Mouse (Mus musculus) E14TG2a.4 (cell line): ENCODE results near the gene Pde1b.

ENCODE experiments used
- H3K27me3 ChIP-seq: 2 replicates; pipeline ENCODE4 v1.6.1; 2014; ENCODE audit warnings: low read length, control low read depth; ENCODE audit not compliant: insufficient read depth
- H3K36me3 ChIP-seq: 2 replicates; pipeline ENCODE4 v1.6.1; 2014; ENCODE audit warnings: low read length, control low read depth; ENCODE audit not compliant: insufficient read depth
- H3K4me1 ChIP-seq: replicated peaks from 2 replicates; pipeline ENCODE4 v1.6.1; 2014; ENCODE audit warnings: low read depth, low read length, control low read depth
- H3K4me3 ChIP-seq: replicated peaks from 2 replicates; pipeline ENCODE4 v1.5.1; 2014; ENCODE audit warnings: mild to moderate bottlenecking, low read length
- H3K9me3 ChIP-seq: 2 replicates; pipeline ENCODE4 v1.6.1; 2014; ENCODE audit warnings: low read length, control low read depth
- CTCF ChIP-seq: conservative IDR thresholded peaks from 2 replicates; pipeline ENCODE4 v1.5.1; 2014; ENCODE audit warnings: low read length
- NANOG ChIP-seq: IDR thresholded peaks from 2 replicates; pipeline ENCODE4 v1.6.1; 2014; ENCODE audit warnings: borderline replicate concordance, low read length, mixed read lengths
- POU5F1 ChIP-seq: IDR thresholded peaks from 2 replicates; pipeline ENCODE4 v1.6.1; 2014; ENCODE audit warnings: low read length, borderline replicate concordance

Gene Pde1b

DNA sequence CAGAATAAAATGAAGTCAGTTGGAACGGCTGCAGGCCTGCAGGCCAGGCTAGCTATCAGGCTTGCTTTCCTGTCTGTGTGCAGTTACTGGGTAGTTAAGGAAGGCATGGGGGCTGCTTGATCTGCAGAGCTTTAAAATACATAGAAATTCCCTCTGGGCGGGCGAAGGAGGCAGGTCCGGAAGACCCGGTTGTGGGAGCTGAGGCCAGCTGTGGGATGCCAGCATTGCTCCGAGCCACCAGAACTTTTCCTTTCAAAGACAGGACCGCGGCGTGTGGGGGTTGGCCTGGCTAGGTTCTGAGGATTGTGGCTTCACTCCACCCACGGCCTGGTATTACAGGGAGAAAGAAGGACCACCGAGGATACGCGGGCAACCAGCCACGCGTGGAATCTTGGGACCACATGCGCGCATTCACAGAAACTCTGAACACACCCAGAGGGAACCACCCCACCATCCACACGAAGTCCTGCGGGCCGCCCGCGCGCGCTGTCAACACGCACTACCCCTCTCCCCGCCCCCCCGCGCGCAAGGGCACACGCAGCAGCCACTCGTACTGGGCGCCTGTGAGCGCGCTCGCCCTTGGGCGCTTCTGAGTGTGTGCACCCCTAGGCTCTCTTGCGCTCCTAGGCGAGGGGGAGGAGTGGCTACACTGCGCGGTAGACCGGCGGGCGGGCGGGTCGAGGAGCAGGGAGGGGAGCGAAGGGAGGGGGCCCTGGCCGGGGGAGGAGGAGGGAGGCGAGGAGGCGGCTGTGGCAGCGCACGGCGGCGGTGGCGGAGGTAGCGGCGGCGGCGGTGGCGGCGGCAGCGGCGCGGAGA lies at the start of gene Pde1b:
Gene Pde1b (plus strand): TSS at position 600 of the 816 bp plus-strand sequence.
- Histone ChIP-seq H3K36me3 (no peaks in the 10 kb centered on the region), H3K4me3 (peak within 1 kb of the TSS; percentile 80), H3K27me3 (peaks cover 70% of the 10 kb centered on the region), H3K4me1 (peaks cover 17% of the 10 kb centered on the region), H3K9me3 (no peaks in the 10 kb centered on the region)
- TF ChIP-seq NANOG (no peak), POU5F1 (no peak), CTCF (no peak)

DNA sequence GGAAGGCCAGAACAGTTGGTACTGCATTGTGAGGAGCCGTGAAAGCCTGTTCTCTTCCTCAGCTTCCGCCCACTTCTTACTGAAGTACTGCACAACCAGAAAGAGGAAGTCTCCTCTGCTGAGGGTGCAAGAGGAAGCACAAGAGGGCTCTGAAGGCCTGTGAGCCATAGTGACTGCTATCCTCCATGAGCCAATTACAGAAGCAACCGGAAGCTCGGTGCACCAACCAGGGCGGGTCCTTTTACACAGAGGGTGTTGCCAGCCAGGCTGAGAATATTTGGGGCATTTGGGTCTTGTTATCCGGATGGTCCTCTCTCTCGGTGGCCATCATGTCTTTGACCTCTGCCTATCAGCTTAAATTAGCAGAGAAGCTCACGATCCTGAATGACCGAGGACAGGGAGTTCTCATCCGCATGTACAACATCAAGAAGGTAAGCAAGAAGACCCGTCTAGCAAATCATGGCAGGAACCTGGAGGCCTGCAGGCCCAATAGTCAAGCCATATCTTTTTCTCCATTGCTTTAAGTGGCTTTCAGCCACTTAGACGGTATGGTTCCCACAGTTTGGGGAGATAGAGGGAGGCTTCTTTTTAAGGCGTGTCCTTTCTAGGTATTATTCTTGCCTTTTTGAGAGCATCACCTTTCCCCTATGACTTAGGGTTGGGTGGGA lies 49.1 kb upstream of the Pde1b start, which contains the start of gene Nckap1l:
Gene Nckap1l (plus strand): TSS at position 244 of the 668 bp plus-strand sequence.
- no peak for TF ChIP-seq NANOG
- TF ChIP-seq POU5F1 = no peak
- TF ChIP-seq CTCF = no peak
- Histone ChIP-seq H3K9me3 (no peaks in the 10 kb centered on the region), H3K4me1 (no peaks in the 10 kb centered on the region), H3K36me3 (no peaks in the 10 kb centered on the region), H3K4me3 (no peak within 1 kb of the TSS), H3K27me3 (no peaks in the 10 kb centered on the region)

GRCm38 (mm10) chr15:103454449-103454848 lies 48.4 kb upstream of the Pde1b start:
- TF ChIP-seq CTCF (no peak), POU5F1 (no peak), NANOG (no peak)
- H3K9me3 ChIP-seq = no peaks in the 10 kb centered on the region
- no peaks in the 10 kb centered on the region for H3K36me3 ChIP-seq
- H3K4me1 ChIP-seq = no peaks in the 10 kb centered on the region
- H3K27me3 ChIP-seq = no peaks in the 10 kb centered on the region
- H3K4me3 ChIP-seq = no peak overlapping the region

GRCm38 (mm10) chr15:103462539-103463261 lies 40.1 kb upstream of the Pde1b start:
- Histone ChIP-seq H3K9me3 (peaks cover 10% of the 10 kb centered on the region), H3K4me1 (no peaks in the 10 kb centered on the region), H3K4me3 (no peak overlapping the region), H3K27me3 (no peaks in the 10 kb centered on the region), H3K36me3 (no peaks in the 10 kb centered on the region)
- TF ChIP-seq CTCF (no peak), NANOG (no peak)

DNA sequence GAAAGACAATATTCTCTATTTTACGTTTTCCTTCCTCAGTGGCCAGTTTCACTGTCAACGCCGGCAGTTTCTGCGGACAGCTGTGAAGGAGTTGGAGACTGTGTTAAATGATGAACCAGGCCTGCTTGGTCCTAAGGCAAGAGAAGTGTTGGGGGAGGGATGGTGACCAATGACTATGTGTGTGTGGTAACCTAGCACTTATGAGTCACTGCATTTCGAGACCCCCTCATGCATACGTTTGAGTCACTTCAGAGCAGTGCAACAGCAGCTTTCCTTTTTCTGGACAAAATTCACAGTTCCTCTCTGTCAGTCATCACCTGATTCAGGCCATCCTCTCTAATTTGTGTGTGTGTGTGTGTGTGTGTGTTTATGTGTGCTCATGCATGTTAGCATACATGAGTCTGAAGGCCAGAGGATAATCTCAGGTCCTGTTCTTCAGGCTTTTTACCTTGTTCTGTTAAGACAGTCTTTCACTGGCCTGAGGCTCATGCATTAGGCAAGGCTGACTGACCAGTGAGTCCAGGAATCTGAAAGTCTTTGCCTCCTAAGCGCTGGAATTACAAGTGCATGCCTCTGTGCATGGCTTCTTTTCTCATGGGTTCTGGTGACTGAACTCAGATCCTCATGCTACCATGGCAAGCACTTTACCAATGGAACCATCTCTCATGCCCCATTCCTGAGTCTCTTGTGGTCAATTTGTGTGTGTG lies 31.2 kb upstream of the Pde1b start:
- no peak overlapping the region for H3K4me3 ChIP-seq
- H3K4me1 ChIP-seq = no peaks in the 10 kb centered on the region
- TF ChIP-seq CTCF = no peak
- no peak for TF ChIP-seq POU5F1
- no peak for TF ChIP-seq NANOG
- H3K27me3 ChIP-seq = no peaks in the 10 kb centered on the region
- no peaks in the 10 kb centered on the region for H3K36me3 ChIP-seq
- H3K9me3 ChIP-seq = no peaks in the 10 kb centered on the region

DNA sequence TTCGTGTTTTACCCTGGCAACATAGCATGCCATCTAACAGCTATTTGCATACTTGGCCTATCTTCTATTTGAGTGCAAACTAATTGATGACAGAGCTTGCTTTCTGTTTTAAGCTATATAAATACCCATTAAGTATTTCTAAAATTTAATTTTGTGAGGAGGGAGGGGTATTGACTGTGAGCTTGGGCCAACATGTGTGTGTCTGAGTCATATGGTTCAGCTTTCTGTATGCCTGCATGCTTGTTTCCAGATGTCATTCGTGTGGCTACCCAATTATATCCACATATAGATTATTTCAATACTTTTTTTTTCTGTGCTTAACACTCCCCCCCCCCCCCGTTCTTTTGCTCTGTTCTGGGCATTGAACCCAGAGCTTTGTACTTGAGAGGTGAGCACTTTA lies 30.6 kb upstream of the Pde1b start:
- Histone ChIP-seq H3K9me3 (no peaks in the 10 kb centered on the region), H3K36me3 (no peaks in the 10 kb centered on the region), H3K4me3 (no peak overlapping the region), H3K4me1 (no peaks in the 10 kb centered on the region), H3K27me3 (no peaks in the 10 kb centered on the region)
- TF ChIP-seq CTCF = no peak
- no peak for TF ChIP-seq POU5F1
- no peak for TF ChIP-seq NANOG

DNA sequence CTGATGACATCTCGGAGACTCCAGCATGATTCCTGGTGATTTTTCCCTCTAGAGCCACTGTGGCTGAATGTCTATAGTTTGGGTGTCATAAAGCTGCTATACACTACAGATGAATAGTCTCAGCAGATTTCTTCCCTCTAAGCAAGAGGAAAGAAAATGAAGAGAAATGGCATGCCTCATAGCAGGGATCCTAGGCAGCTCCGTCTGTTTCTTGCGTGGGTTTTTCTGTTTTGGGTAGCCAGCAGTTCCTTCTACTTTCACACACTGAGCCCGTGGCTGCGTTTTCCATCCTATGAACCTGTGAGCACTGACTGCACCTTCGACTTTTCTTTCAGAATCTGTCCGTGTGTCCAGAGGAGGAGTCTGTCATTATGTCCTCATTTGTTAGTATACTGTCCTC lies 29.7 kb upstream of the Pde1b start:
- Histone ChIP-seq H3K36me3 (no peaks in the 10 kb centered on the region), H3K27me3 (0 out of 2 replicates have a peak, but pooled peaks cover under 1% of the 10 kb centered on the region), H3K9me3 (no peaks in the 10 kb centered on the region), H3K4me1 (no peaks in the 10 kb centered on the region), H3K4me3 (no peak overlapping the region)
- TF ChIP-seq NANOG = no peak
- no peak for TF ChIP-seq CTCF
- TF ChIP-seq POU5F1 = no peak
